Mouse (Mus musculus) MEL (cell line): ENCODE measurements around the gene Gm45021.

ENCODE experiments used
- CHD1 ChIP-seq: IDR thresholded peaks from 2 replicates; pipeline ENCODE4 v1.6.1; 2012; ENCODE audit warnings: low read depth, mild to moderate bottlenecking, inconsistent platforms, low read length, improper control_type of control experiment
- CHD2 ChIP-seq: IDR thresholded peaks from 2 replicates; pipeline ENCODE4 v1.6.1; 2011; ENCODE audit warnings: low read length, improper control_type of control experiment
- CTCF ChIP-seq, 3 experiments: IDR thresholded peaks in 2 of 3; conservative IDR thresholded peaks in 1 of 3; 2 replicates each; pipeline ENCODE4 v1.5.1; 2011 to 2012; ENCODE audit warnings: low read length in 3 of 3, low read depth in 2 of 3, mild to moderate bottlenecking in 2 of 3, improper control_type of control experiment in 1 of 3, inconsistent platforms in 1 of 3, mixed read lengths in 1 of 3, moderate library complexity in 1 of 3; ENCODE audit not compliant: control insufficient read depth in 1 of 3, insufficient read depth in 1 of 3, poor library complexity in 1 of 3, severe bottlenecking in 1 of 3
- EP300 ChIP-seq, 2 experiments: IDR thresholded peaks; 2 replicates each; pipeline ENCODE4 v1.6.1; 2011; ENCODE audit warnings: improper control_type of control experiment in 2 of 2, low read length in 2 of 2, low read depth in 1 of 2, mild to moderate bottlenecking in 1 of 2
- GATA1 ChIP-seq: IDR thresholded peaks from 2 replicates; pipeline ENCODE4 v1.6.1; 2011; ENCODE audit warnings: low read depth, low read length, improper control_type of control experiment
- HCFC1 ChIP-seq: IDR thresholded peaks from 2 replicates; pipeline ENCODE4 v1.6.1; 2012; ENCODE audit warnings: low read depth, mild to moderate bottlenecking, inconsistent platforms, low read length, improper control_type of control experiment, moderate library complexity
- MAX ChIP-seq: IDR thresholded peaks from 2 replicates; pipeline ENCODE4 v1.6.1; 2011; ENCODE audit warnings: low read length, improper control_type of control experiment
- POLR2A ChIP-seq, 2 experiments: IDR thresholded peaks; 2 replicates each; pipeline ENCODE4 v1.6.1; 2011 to 2012; ENCODE audit warnings: low read length in 2 of 2, mild to moderate bottlenecking in 2 of 2, control low read depth in 1 of 2, improper control_type of control experiment in 1 of 2, low read depth in 1 of 2, moderate library complexity in 1 of 2; ENCODE audit not compliant: control insufficient read depth in 1 of 2, insufficient read depth in 1 of 2, poor library complexity in 1 of 2
- RCOR1 ChIP-seq: IDR thresholded peaks from 2 replicates; pipeline ENCODE4 v1.6.1; 2012; ENCODE audit warnings: low read depth, mild to moderate bottlenecking, inconsistent platforms, low read length, improper control_type of control experiment
- SIN3A ChIP-seq: IDR thresholded peaks from 2 replicates; pipeline ENCODE4 v1.6.1; 2012; ENCODE audit warnings: low read length, improper control_type of control experiment, inconsistent platforms
- TBP ChIP-seq: IDR thresholded peaks from 2 replicates; pipeline ENCODE4 v1.8.0; 2011; ENCODE audit warnings: low read depth, low read length, improper control_type of control experiment
- USF1 ChIP-seq: IDR thresholded peaks from 2 replicates; pipeline ENCODE4 v1.6.1; 2014; ENCODE audit warnings: low read depth, mild to moderate bottlenecking, inconsistent platforms, low read length, improper control_type of control experiment, moderate library complexity
- ZC3H11A ChIP-seq: IDR thresholded peaks from 2 replicates; pipeline ENCODE4 v1.6.1; 2012; ENCODE audit warnings: low read depth, mild to moderate bottlenecking, inconsistent platforms, low read length, improper control_type of control experiment

DNA sequence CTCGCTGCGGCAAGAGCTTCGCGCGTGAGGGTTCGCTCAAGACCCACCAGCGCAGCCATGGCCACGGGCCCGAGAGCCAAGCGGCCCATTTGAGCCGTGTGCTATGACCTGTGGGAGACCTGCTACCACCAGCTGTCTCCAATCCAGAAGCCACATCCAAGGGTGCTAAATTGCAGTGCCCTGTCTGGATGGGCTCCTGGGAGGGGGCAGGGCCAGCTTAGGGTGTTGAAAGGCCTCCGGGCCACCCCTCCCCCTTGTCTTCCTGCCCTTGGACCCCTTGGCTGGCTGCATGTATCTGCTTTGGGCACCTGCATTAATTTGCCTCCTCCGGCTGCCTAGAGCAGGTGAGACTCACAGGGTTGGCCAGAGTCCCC, 40.2 kb downstream of the Gm45021 start:
- no peak for TF ChIP-seq GATA1
- no peak for TF ChIP-seq CHD1
- no peak for TF ChIP-seq MAX
- no peak for TF ChIP-seq POLR2A (IDR thresholded peaks at IDR 0.05; ENCODE audit: control insufficient read depth in 1 of 2, insufficient read depth in 1 of 2, low read depth in 1 of 2, low read length in 2 of 2, poor library complexity in 1 of 2)
- TF ChIP-seq CTCF (IDR thresholded peaks at IDR 0.05 in 2 of 3, conservative IDR thresholded peaks at IDR 0.05 in 1 of 3; ENCODE audit: control insufficient read depth in 1 of 3, insufficient read depth in 1 of 3, low read depth in 2 of 3, low read length in 3 of 3, poor library complexity in 1 of 3, severe bottlenecking in 1 of 3): no peak
- no peak for TF ChIP-seq USF1
- no peak for TF ChIP-seq SIN3A
- TF ChIP-seq EP300 (IDR thresholded peaks at IDR 0.05; ENCODE audit: low read depth in 1 of 2, low read length in 2 of 2): no peak
- no peak for TF ChIP-seq TBP
- TF ChIP-seq ZC3H11A: no peak
- no peak for TF ChIP-seq HCFC1
- TF ChIP-seq RCOR1: no peak
- TF ChIP-seq CHD2: no peak
